Mouse (Mus musculus): Measurements from ENCODE around the gene Tex22. TPM values are rescaled to one million over a fixed set of nuclear protein-coding genes. Genes with fewer than 3 reads are reported as not detected.

Tex22 gene
- total and polyA plus RNA-seq, 3 experiments = 0.21 to 0.27 TPM; not detected in 1

DNA sequence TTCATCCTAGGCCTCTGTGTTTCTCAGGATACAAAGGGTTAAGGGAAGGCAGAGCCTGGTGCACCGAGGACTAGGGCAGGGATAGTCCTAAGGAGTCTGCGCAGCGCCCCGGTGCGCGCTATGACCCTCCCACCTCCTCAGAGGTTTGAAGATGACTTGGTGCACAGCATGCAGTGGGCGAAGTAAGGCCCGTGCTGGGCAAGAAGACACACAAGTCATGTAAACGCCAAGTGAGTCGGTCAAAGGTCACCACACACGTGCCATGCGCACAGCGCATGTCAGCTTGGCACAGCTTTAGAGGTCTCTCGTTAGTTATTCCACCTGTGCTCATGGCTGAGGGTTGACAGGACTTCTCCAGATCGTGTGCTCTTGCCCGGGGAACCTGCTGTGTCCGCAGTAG, 15.8 kb downstream of the Tex22 start:
- Histone ChIP-seq H3K79me2 (replicated peaks; ENCODE audit: control insufficient read depth, insufficient read depth, low read length) (no peaks in the 10 kb centered on the region), H3K27ac (no peak overlapping the region), H3K4me1 (ENCODE audit: control insufficient read depth, insufficient read depth, low read length) (no peaks in the 10 kb centered on the region), H3K9ac (ENCODE audit: low read depth, low read length) (no peak overlapping the region), H3K27me3 (ENCODE audit: control insufficient read depth, insufficient read depth, low read length) (no peaks in the 10 kb centered on the region), H3K36me3 (ENCODE audit: control insufficient read depth, insufficient read depth, low read length) (no peaks in the 10 kb centered on the region), H3K4me3 (no peak overlapping the region)
- no peak for TF ChIP-seq EP300 (IDR thresholded peaks at IDR 0.05; ENCODE audit: insufficient read depth, low read depth, low read length)
- TF ChIP-seq POLR2A (IDR thresholded peaks at IDR 0.05; ENCODE audit: insufficient read depth, low read depth, low read length) = no peak
- TF ChIP-seq CTCF (IDR thresholded peaks at IDR 0.05) = no peak
- intact Hi-C loops (cut with DNase I) = no loop called here
- WGBS = 88% methylated on average over 17 of the region's 17 CpGs
- DNase-seq = no peak

GRCm38 (mm10) chr12:113097040-113097439, 22.7 kb downstream of the Tex22 start:
- peaks cover 9% of the 10 kb centered on the region for H3K4me1 ChIP-seq (ENCODE audit: control insufficient read depth, insufficient read depth, low read length)
- H3K79me2 ChIP-seq (replicated peaks; ENCODE audit: control insufficient read depth, insufficient read depth, low read length) = peaks cover 3% of the 10 kb centered on the region; the same call in 1 of the 2 replicates
- no peak overlapping the region for H3K9ac ChIP-seq (ENCODE audit: low read depth, low read length)
- no peak overlapping the region for H3K27ac ChIP-seq
- no peaks in the 10 kb centered on the region for H3K27me3 ChIP-seq (ENCODE audit: control insufficient read depth, insufficient read depth, low read length)
- no peak overlapping the region for H3K4me3 ChIP-seq
- WGBS = 72% methylated on average over 5 of the region's 5 CpGs
- no peaks in the 10 kb centered on the region for H3K36me3 ChIP-seq (ENCODE audit: control insufficient read depth, insufficient read depth, low read length)
- DNase-seq = no peak
- intact Hi-C loops (cut with DNase I) = loop anchor here (1.0 kb wide), 1 partner anchor 22 kb away; no protein-coding TSS in a partner anchor
- TF ChIP-seq POLR2A (IDR thresholded peaks at IDR 0.05; ENCODE audit: insufficient read depth, low read depth, low read length) (no peak), EP300 (IDR thresholded peaks at IDR 0.05; ENCODE audit: insufficient read depth, low read depth, low read length) (no peak), CTCF (IDR thresholded peaks at IDR 0.05) (no peak)

GRCm38 (mm10) chr12:113097749-113098281, 23.5 kb downstream of the Tex22 start, which contains the start of gene Mta1:
Mta1 (plus strand) TSS chr12:113098278.
- TF ChIP-seq EP300 (IDR thresholded peaks at IDR 0.05; ENCODE audit: insufficient read depth, low read depth, low read length) = no peak
- TF ChIP-seq POLR2A (IDR thresholded peaks at IDR 0.05; ENCODE audit: insufficient read depth, low read depth, low read length) = no peak
- Histone ChIP-seq H3K4me1 (ENCODE audit: control insufficient read depth, insufficient read depth, low read length) (peaks cover 12% of the 10 kb centered on the region), H3K27ac (peak within 1 kb of the TSS; percentile 79), H3K27me3 (ENCODE audit: control insufficient read depth, insufficient read depth, low read length) (no peaks in the 10 kb centered on the region), H3K79me2 (replicated peaks; ENCODE audit: control insufficient read depth, insufficient read depth, low read length) (peaks cover 6% of the 10 kb centered on the region), H3K36me3 (ENCODE audit: control insufficient read depth, insufficient read depth, low read length) (no peaks in the 10 kb centered on the region), H3K4me3 (peak within 1 kb of the TSS; percentile 74), H3K9ac (ENCODE audit: low read depth, low read length) (peak within 1 kb of the TSS; percentile 99)
- peak; percentile 76 to 78 for DNase-seq
- intact Hi-C loops (cut with DNase I) = loop anchor here (1.0 kb wide), 1 partner anchor 23 kb away; no protein-coding TSS in a partner anchor
- 2% methylated on average over 41 of the region's 53 CpGs for WGBS

- Histone ChIP-seq H3K27ac (peak overlapping the region; percentile 79), H3K27me3 (ENCODE audit: control insufficient read depth, insufficient read depth, low read length) (no peaks in the 10 kb centered on the region), H3K9ac (ENCODE audit: low read depth, low read length) (peak overlapping the region; percentile 98), H3K36me3 (ENCODE audit: control insufficient read depth, insufficient read depth, low read length) (no peaks in the 10 kb centered on the region), H3K79me2 (replicated peaks; ENCODE audit: control insufficient read depth, insufficient read depth, low read length) (peaks cover 6% of the 10 kb centered on the region), H3K4me1 (ENCODE audit: control insufficient read depth, insufficient read depth, low read length) (peaks cover 12% of the 10 kb centered on the region), H3K4me3 (peak overlapping the region; percentile 74)
- TF ChIP-seq POLR2A (IDR thresholded peaks at IDR 0.05; ENCODE audit: insufficient read depth, low read depth, low read length) = no peak
- WGBS = 1% methylated on average over 52 of the region's 60 CpGs
- intact Hi-C loops (cut with DNase I) = no loop called here
- peak; percentile 49 to 54 for DNase-seq
Measured at GRCm38 (mm10) chr12:113098530-113099151, 24.3 kb downstream of the Tex22 start.

DNA sequence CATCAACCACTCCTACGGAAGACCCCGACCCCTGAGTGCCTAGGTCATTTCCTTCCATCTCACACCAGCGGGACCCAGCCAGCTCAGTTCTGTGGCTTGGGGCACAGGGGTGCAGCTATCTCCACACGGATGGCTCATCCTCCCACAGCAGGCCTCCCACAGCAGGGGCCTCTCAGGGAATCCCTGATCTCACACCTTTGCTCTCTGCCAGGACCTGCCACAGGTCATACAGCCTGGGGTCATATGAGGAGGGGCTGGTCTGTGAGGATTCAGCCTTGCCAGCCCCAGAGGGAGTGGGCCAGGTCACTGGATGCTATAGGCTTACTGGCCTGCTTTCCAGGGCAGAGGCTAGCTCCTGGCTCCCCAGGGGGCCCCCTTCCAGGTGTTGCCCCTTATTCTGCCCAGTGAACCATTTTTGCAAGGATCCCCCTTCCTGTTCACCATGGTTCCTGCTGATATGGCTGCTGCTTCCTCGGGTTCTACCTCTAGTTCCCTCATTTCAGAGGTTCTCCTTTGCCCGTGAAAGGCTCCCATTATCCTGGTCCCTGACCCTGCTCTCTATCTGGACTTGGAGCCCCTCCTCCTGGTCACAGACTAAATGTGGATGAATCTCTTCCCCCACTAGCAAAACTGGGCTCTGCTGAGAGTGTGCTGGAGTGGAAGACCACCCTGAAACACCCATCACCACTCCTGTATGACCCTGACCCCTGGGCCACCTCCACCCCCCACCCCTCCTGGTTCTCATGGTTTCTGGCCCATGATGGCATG, 25.4 kb downstream of the Tex22 start:
- Histone ChIP-seq H3K27me3 (ENCODE audit: control insufficient read depth, insufficient read depth, low read length) (no peaks in the 10 kb centered on the region), H3K79me2 (replicated peaks; ENCODE audit: control insufficient read depth, insufficient read depth, low read length) (peaks cover 10% of the 10 kb centered on the region), H3K4me3 (no peak overlapping the region), H3K36me3 (ENCODE audit: control insufficient read depth, insufficient read depth, low read length) (no peaks in the 10 kb centered on the region), H3K4me1 (ENCODE audit: control insufficient read depth, insufficient read depth, low read length) (peaks cover 14% of the 10 kb centered on the region), H3K9ac (ENCODE audit: low read depth, low read length) (peak overlapping the region; percentile 98), H3K27ac (no peak overlapping the region; the same call in 1 of the 2 replicates)
- WGBS = 41% methylated on average over 6 of the region's 6 CpGs
- no peak for TF ChIP-seq POLR2A (IDR thresholded peaks at IDR 0.05; ENCODE audit: insufficient read depth, low read depth, low read length)
- TF ChIP-seq CTCF (IDR thresholded peaks at IDR 0.05) = no peak
- no peak for TF ChIP-seq EP300 (IDR thresholded peaks at IDR 0.05; ENCODE audit: insufficient read depth, low read depth, low read length)
- intact Hi-C loops (cut with DNase I) = loop anchor here (2.0 to 10.0 kb wide), 2 partner anchors 95 to 225 kb away; no protein-coding TSS in a partner anchor
- DNase-seq = no peak

Data from heart, adult 2 months (tissue).